Mouse (Mus musculus) CH12.LX (cell line): ENCODE data around the gene Rps6ka5. TPM values are rescaled to one million over a fixed set of nuclear protein-coding genes. Genes with fewer than 3 reads are reported as not detected.

Experiments
- DNase-seq: peaks from one replicate; pipeline ENCODE4 v3.0.0-alpha.2; 2013; ENCODE audit errors: extremely low read depth
- H3K27ac ChIP-seq: 2 replicates; pipeline ENCODE4 v1.5.1; 2012; ENCODE audit warnings: low read depth, mild to moderate bottlenecking, control low read depth, moderate library complexity; ENCODE audit not compliant: insufficient read depth
- H3K27me3 ChIP-seq: replicated peaks from 2 replicates; pipeline ENCODE3; 2012; ENCODE audit warnings: inconsistent platforms
- H3K36me3 ChIP-seq, 2 experiments: replicated peaks in 1 of 2; 2 replicates each; pipeline versions ENCODE3 to v1.6.1; 2012; ENCODE audit warnings: inconsistent platforms in 1 of 2, low read length in 1 of 2, mild to moderate bottlenecking in 1 of 2, mixed read lengths in 1 of 2, moderate library complexity in 1 of 2; ENCODE audit not compliant: control insufficient read depth in 1 of 2, insufficient read depth in 1 of 2
- H3K4me1 ChIP-seq, 2 experiments: 2 replicates each; pipeline ENCODE4 v1.6.1; 2012; ENCODE audit warnings: inconsistent platforms in 1 of 2, moderate library complexity in 1 of 2; ENCODE audit not compliant: insufficient read depth in 2 of 2, control insufficient read depth in 1 of 2
- H3K4me2 ChIP-seq: 2 replicates; pipeline ENCODE4 v1.6.1; 2012; ENCODE audit warnings: low read depth, mild to moderate bottlenecking, control low read depth; ENCODE audit not compliant: poor library complexity, insufficient read depth, severe bottlenecking
- H3K4me3 ChIP-seq, 3 experiments: fragments of 150-350 bp in 1 of 3; sonication (generic) in 1 of 3; replicated peaks in 1 of 3; 2 replicates each; pipeline versions ENCODE3 to v1.5.1; 2011 to 2012; ENCODE audit warnings: low read depth in 2 of 3, low read length in 2 of 3, mild to moderate bottlenecking in 2 of 3, moderate library complexity in 2 of 3, control low read depth in 1 of 3, improper control_type of control experiment in 1 of 3, inconsistent platforms in 1 of 3, mixed read lengths in 1 of 3; ENCODE audit not compliant: poor library complexity in 1 of 3
- H3K79me2 ChIP-seq: replicated peaks from 2 replicates; pipeline ENCODE4 v1.6.1; 2012; ENCODE audit warnings: mild to moderate bottlenecking, moderate library complexity; ENCODE audit not compliant: control insufficient read depth, poor library complexity, insufficient read depth, severe bottlenecking; ENCODE audit errors: extremely low read depth
- H3K9ac ChIP-seq: 2 replicates; pipeline ENCODE4 v1.6.1; 2012; ENCODE audit warnings: low read depth, mild to moderate bottlenecking, control low read depth, moderate library complexity; ENCODE audit not compliant: insufficient read depth
- H3K9me3 ChIP-seq: replicated peaks from 2 replicates; pipeline ENCODE3; 2012; ENCODE audit warnings: low read length, inconsistent platforms, mixed read lengths
- BHLHE40 ChIP-seq: IDR thresholded peaks from 2 replicates; pipeline ENCODE4 v1.6.1; 2011; ENCODE audit warnings: mild to moderate bottlenecking, low read depth, low read length, improper control_type of control experiment
- CHD1 ChIP-seq: IDR thresholded peaks from 2 replicates; pipeline ENCODE4 v1.6.1; 2012; ENCODE audit warnings: low read depth, low read length, improper control_type of control experiment, inconsistent platforms
- CHD2 ChIP-seq: IDR thresholded peaks from 2 replicates; pipeline ENCODE4 v1.6.1; 2011; ENCODE audit warnings: low read length, improper control_type of control experiment
- CTCF ChIP-seq, 2 experiments: IDR thresholded peaks in 1 of 2; conservative IDR thresholded peaks in 1 of 2; 2 replicates each; pipeline ENCODE4 v1.5.1; 2011 to 2012; ENCODE audit warnings: low read depth in 2 of 2, low read length in 2 of 2, improper control_type of control experiment in 1 of 2, inconsistent platforms in 1 of 2, mild to moderate bottlenecking in 1 of 2, moderate library complexity in 1 of 2
- E2F4 ChIP-seq: IDR thresholded peaks from 2 replicates; pipeline ENCODE4 v1.6.1; 2011; ENCODE audit warnings: low read depth, low read length, improper control_type of control experiment; ENCODE audit not compliant: insufficient replicate concordance
- EP300 ChIP-seq: IDR thresholded peaks from 2 replicates; pipeline ENCODE4 v1.6.1; 2011; ENCODE audit warnings: low read length, improper control_type of control experiment
- ETS1 ChIP-seq: conservative IDR thresholded peaks from 2 replicates; pipeline ENCODE4 v1.6.1; 2012; ENCODE audit warnings: low read depth, mild to moderate bottlenecking, inconsistent platforms, low read length, improper control_type of control experiment, moderate library complexity
- GABPA ChIP-seq: IDR thresholded peaks from 2 replicates; pipeline ENCODE4 v1.6.1; 2012; ENCODE audit warnings: low read depth, low read length, improper control_type of control experiment, inconsistent platforms; ENCODE audit not compliant: insufficient replicate concordance
- IRF4 ChIP-seq: IDR thresholded peaks from 2 replicates; pipeline ENCODE4 v1.6.1; 2014; ENCODE audit warnings: low read depth, mild to moderate bottlenecking, inconsistent platforms, low read length, improper control_type of control experiment
- JUN ChIP-seq: IDR thresholded peaks from 2 replicates; pipeline ENCODE4 v1.6.1; 2011; ENCODE audit warnings: low read depth, mild to moderate bottlenecking, low read length, improper control_type of control experiment, moderate library complexity; ENCODE audit not compliant: insufficient read depth
- JUND ChIP-seq: conservative IDR thresholded peaks from 2 replicates; pipeline ENCODE4 v1.6.1; 2011; ENCODE audit warnings: low read depth, low read length, improper control_type of control experiment
- KAT2A ChIP-seq: IDR thresholded peaks from 2 replicates; pipeline ENCODE4 v1.6.1; 2012; ENCODE audit warnings: low read length, improper control_type of control experiment, inconsistent platforms; ENCODE audit not compliant: insufficient replicate concordance
- MAFK ChIP-seq: IDR thresholded peaks from 2 replicates; pipeline ENCODE4 v1.6.1; 2011; ENCODE audit warnings: low read length, improper control_type of control experiment; ENCODE audit not compliant: insufficient replicate concordance
- MXI1 ChIP-seq: IDR thresholded peaks from 2 replicates; pipeline ENCODE4 v1.6.1; 2011; ENCODE audit warnings: mild to moderate bottlenecking, low read depth, low read length, improper control_type of control experiment
- MYC ChIP-seq: IDR thresholded peaks from 2 replicates; pipeline ENCODE4 v1.6.1; 2011; ENCODE audit warnings: low read depth, mild to moderate bottlenecking, improper control_type of control experiment, low read length
- NELFE ChIP-seq: IDR thresholded peaks from 2 replicates; pipeline ENCODE4 v1.6.1; 2011; ENCODE audit warnings: low read depth, low read length, improper control_type of control experiment
- POLR2A ChIP-seq: IDR thresholded peaks from 2 replicates; pipeline ENCODE4 v1.6.1; 2011; ENCODE audit warnings: low read depth, mild to moderate bottlenecking, improper control_type of control experiment, low read length
- RAD21 ChIP-seq: IDR thresholded peaks from 2 replicates; pipeline ENCODE4 v1.6.1; 2011; ENCODE audit warnings: low read depth, mild to moderate bottlenecking, low read length, improper control_type of control experiment, moderate library complexity
- RCOR1 ChIP-seq: conservative IDR thresholded peaks from 2 replicates; pipeline ENCODE4 v1.6.1; 2012; ENCODE audit warnings: low read depth, mild to moderate bottlenecking, inconsistent platforms, low read length, improper control_type of control experiment
- TBP ChIP-seq: conservative IDR thresholded peaks from 2 replicates; pipeline ENCODE4 v1.6.1; 2011; ENCODE audit warnings: low read depth, low read length, improper control_type of control experiment
- TCF12 ChIP-seq: IDR thresholded peaks from 2 replicates; pipeline ENCODE4 v1.6.1; 2014; ENCODE audit warnings: low read depth, mild to moderate bottlenecking, inconsistent platforms, low read length, improper control_type of control experiment
- dilution Hi-C: fragments of 300-500 bp; cut with MboI; formaldehyde crosslinking; loops from 2 replicates; pipeline ENCODE4 v1.14.3; 2020; ENCODE audit warnings: low sequenced_read_pairs; ENCODE audit not compliant: extremely low pct_unique_long_range_greater_than_20kb, extremely low pct_ligation_motif_present
- in situ Hi-C: fragments of 300-500 bp; cut with MboI; formaldehyde crosslinking; loops from 3 replicates; pipeline ENCODE4 v1.14.3; 2019; ENCODE audit warnings: low sequenced_read_pairs, low pct_ligation_motif_present, low pct_unique_long_range_greater_than_20kb, mixed read lengths
- polyA plus RNA-seq: library from polyadenylated mRNA; unstranded; fragments of >175 nt; gene quantifications from 2 replicates; pipeline ENCODE4 v1.2.1, GENCODE M21; 2012; ENCODE audit warnings: low read depth; ENCODE audit not compliant: insufficient read length
- total RNA-seq, 2 experiments: library from RNA; depleted of rRNA; stranded (reverse); fragments of 300-350 nt in 1 of 2; fragments of >200 nt in 1 of 2; gene quantifications; 2 replicates each; pipeline ENCODE4 v1.2.3; 2012 to 2014

The Rps6ka5 gene
- total and polyA plus RNA-seq, 3 experiments, result 2.9 to 6.2 (median 4.8) TPM

GRCm38 (mm10) chr12:100553675-100554074 lies 173.1 kb downstream of the Rps6ka5 start:
- TF ChIP-seq BHLHE40 (no peak), TCF12 (no peak), ETS1 (no peak), RAD21 (no peak), POLR2A (no peak), CTCF (conservative IDR thresholded peaks at IDR 0.05 in 1 of 2, IDR thresholded peaks at IDR 0.05 in 1 of 2; ENCODE audit: low read depth in 2 of 2, low read length in 2 of 2) (no peak), E2F4 (no peak), GABPA (no peak), MAFK (no peak), JUN (no peak), KAT2A (no peak), NELFE (no peak)
- dilution Hi-C loops, result no loop called here
- Histone ChIP-seq H3K9ac (no peak overlapping the region), H3K4me3 (no peak overlapping the region), H3K9me3 (no peaks in the 10 kb centered on the region), H3K27ac (no peak overlapping the region), H3K27me3 (no peaks in the 10 kb centered on the region), H3K4me1 (no peaks in the 10 kb centered on the region), H3K4me2 (no peak overlapping the region), H3K36me3 (peaks cover 8 to 47% of the 10 kb centered on the region in 2 experiments), H3K79me2 (no peaks in the 10 kb centered on the region)
- no peak for DNase-seq
- in situ Hi-C loops, result no loop called here

- no peak overlapping the region for H3K9ac ChIP-seq
- H3K4me3 ChIP-seq, result no peak overlapping the region
- TF ChIP-seq MYC, result no peak
- no peak for TF ChIP-seq GABPA
- TF ChIP-seq CHD1, result no peak
- TF ChIP-seq TCF12, result no peak
- H3K4me1 ChIP-seq, result no peaks in the 10 kb centered on the region
- dilution Hi-C loops (no loop called here), in situ Hi-C loops (no loop called here)
- H3K27ac ChIP-seq, result no peak overlapping the region
- no peaks in the 10 kb centered on the region for H3K27me3 ChIP-seq
- H3K9me3 ChIP-seq, result no peaks in the 10 kb centered on the region
- peaks cover 8 to 39% of the 10 kb centered on the region in 2 experiments for H3K36me3 ChIP-seq
- no peaks in the 10 kb centered on the region for H3K79me2 ChIP-seq
- DNase-seq, result no peak
- no peak overlapping the region for H3K4me2 ChIP-seq
Measured at GRCm38 (mm10) chr12:100551972-100552371, 174.8 kb downstream of the Rps6ka5 start.

- dilution Hi-C loops, result no loop called here
- H3K36me3 ChIP-seq, result peaks cover 2 to 10% of the 10 kb centered on the region in 2 experiments
- H3K4me3 ChIP-seq, result no peak overlapping the region
- no peak for DNase-seq
- peaks cover 0 to 7% of the 10 kb centered on the region in 2 experiments; a peak in 2 of 4 replicates for H3K4me1 ChIP-seq
- no peaks in the 10 kb centered on the region for H3K9me3 ChIP-seq
- in situ Hi-C loops, result no loop called here
- no peaks in the 10 kb centered on the region for H3K79me2 ChIP-seq
- H3K9ac ChIP-seq, result no peak overlapping the region
- no peaks in the 10 kb centered on the region for H3K27me3 ChIP-seq
- no peak overlapping the region for H3K4me2 ChIP-seq
- TF ChIP-seq CHD2, result no peak
- no peak for TF ChIP-seq IRF4
- no peak for TF ChIP-seq JUN
- no peak for TF ChIP-seq BHLHE40
- no peak for TF ChIP-seq NELFE
- TF ChIP-seq TBP, result no peak
- TF ChIP-seq RCOR1, result no peak
- no peak for TF ChIP-seq EP300
- no peak for TF ChIP-seq RAD21
- TF ChIP-seq MXI1, result no peak
- TF ChIP-seq JUND, result no peak
- no peak overlapping the region for H3K27ac ChIP-seq
Measured at GRCm38 (mm10) chr12:100544194-100544567, 182.6 kb downstream of the Rps6ka5 start.
